In the genomic region with DNA sequence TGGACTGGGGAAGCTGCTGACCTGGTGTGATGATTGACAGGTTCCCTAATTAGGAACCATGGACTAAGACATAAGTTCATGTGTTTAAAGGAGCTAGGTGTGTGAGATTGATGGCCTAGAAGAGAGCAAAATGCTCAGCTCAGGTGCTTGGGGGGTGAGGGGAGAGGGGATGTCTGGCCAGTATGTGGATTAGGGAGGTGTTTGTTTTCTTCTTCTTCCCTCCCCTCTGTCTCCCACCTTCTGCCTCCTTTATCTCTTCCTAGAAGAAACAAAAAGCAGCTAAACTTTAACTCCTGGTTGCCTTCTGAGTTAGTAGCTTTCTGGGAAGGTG, we compare ENCODE assay signal across 9 mouse cellular contexts.
DNase-seq lines count a peak whose midpoint lies in the region; ATAC-seq and TF ChIP-seq lines count a peak whose summit lies in the region.
"Had no signal": no experiment of that assay in that cellular context is flagged by ENCODE, and none has a peak within 500 bp of the region (broad histone marks: within the 10 kb centered on the region; RNA-seq: fewer than 3 reads in every experiment).

No protein-coding gene starts in this region.

- no peak for TF ChIP-seq CTCF in cortical plate, adult 2 months (IDR thresholded peaks at IDR 0.05; ENCODE audit: extremely low read depth, insufficient read depth, low read length)

- H3K27me3 ChIP-seq in heart, embryonic 11.5 days (ENCODE audit: control insufficient read depth, insufficient read depth, low read length) = no peaks in the 10 kb centered on the region
- no peaks in the 10 kb centered on the region for H3K27me3 ChIP-seq in hindbrain, embryonic 15.5 days
- no peaks in the 10 kb centered on the region for H3K27me3 ChIP-seq in midbrain, embryonic 15.5 days (replicated peaks)
- H3K27me3 ChIP-seq: liver, embryonic 13.5 days had no signal

- H3K4me3 ChIP-seq in heart, embryonic 11.5 days (ENCODE audit: low read depth, low read length) = peak overlapping the region; percentile 18; the same call in 1 of the 2 replicates
- H3K4me3 ChIP-seq in cortical plate, adult 2 months (ENCODE audit: insufficient read depth, low read length) = no peak overlapping the region
- peak overlapping the region; percentile 14 for H3K4me3 ChIP-seq in hindbrain, embryonic 15.5 days
- H3K4me3 ChIP-seq in midbrain, embryonic 15.5 days = 0 out of 2 replicates have a peak overlapping the region, but pooled peaks have one; percentile 14
- H3K4me3 ChIP-seq: liver, embryonic 13.5 days had no signal

- TF ChIP-seq POLR2A in cortical plate, adult 2 months (IDR thresholded peaks at IDR 0.05; ENCODE audit: extremely low read depth, insufficient read depth, low read length) = no peak

- DNase-seq in heart, adult 18-20 months = no peak
- DNase-seq in left cerebral cortex, adult 9 months (ENCODE audit: low spot score in 2 of 2) = no peak
- no peak for DNase-seq in adrenal gland, postnatal 14 days
- DNase-seq: liver, embryonic 13.5 days had no signal

- H3K4me2 ChIP-seq in heart, embryonic 11.5 days = peak overlapping the region; percentile 61
- H3K4me2 ChIP-seq in hindbrain, embryonic 15.5 days = peak overlapping the region; percentile 47
- peak overlapping the region; percentile 44 for H3K4me2 ChIP-seq in midbrain, embryonic 15.5 days
- H3K4me2 ChIP-seq: liver, embryonic 13.5 days had no signal

- 0 out of 2 replicates have a peak overlapping the region, but pooled peaks have one; percentile 22 for H3K27ac ChIP-seq in heart, embryonic 11.5 days (ENCODE audit: low read depth, low read length)
- peak overlapping the region; percentile 79; the same call in 1 of the 2 replicates for H3K27ac ChIP-seq in cortical plate, adult 2 months (ENCODE audit: insufficient read depth, low read length)
- H3K27ac ChIP-seq in hindbrain, embryonic 15.5 days (replicated peaks) = peak overlapping the region; percentile 79
- peak overlapping the region; percentile 66 for H3K27ac ChIP-seq in midbrain, embryonic 15.5 days
- H3K27ac ChIP-seq: liver, embryonic 13.5 days had no signal

- H3K36me3 ChIP-seq in heart, embryonic 11.5 days (ENCODE audit: control insufficient read depth, insufficient read depth, low read length) = no peaks in the 10 kb centered on the region
- no peaks in the 10 kb centered on the region for H3K36me3 ChIP-seq in hindbrain, embryonic 15.5 days
- no peaks in the 10 kb centered on the region for H3K36me3 ChIP-seq in midbrain, embryonic 15.5 days (replicated peaks)
- H3K36me3 ChIP-seq: liver, embryonic 13.5 days had no signal

- H3K9me3 ChIP-seq in heart, embryonic 11.5 days (replicated peaks; ENCODE audit: control insufficient read depth, low read length) = no peaks in the 10 kb centered on the region
- H3K9me3 ChIP-seq in hindbrain, embryonic 15.5 days = no peaks in the 10 kb centered on the region
- no peaks in the 10 kb centered on the region for H3K9me3 ChIP-seq in midbrain, embryonic 15.5 days
- H3K9me3 ChIP-seq: liver, embryonic 13.5 days had no signal

- peaks cover 20% of the 10 kb centered on the region for H3K4me1 ChIP-seq in heart, embryonic 11.5 days (ENCODE audit: control insufficient read depth, insufficient read depth, low read length)
- H3K4me1 ChIP-seq in cortical plate, adult 2 months (ENCODE audit: control insufficient read depth, insufficient read depth, low read length) = peaks cover 16% of the 10 kb centered on the region
- H3K4me1 ChIP-seq in hindbrain, embryonic 15.5 days (replicated peaks) = peaks cover 46% of the 10 kb centered on the region
- peaks cover 47% of the 10 kb centered on the region for H3K4me1 ChIP-seq in midbrain, embryonic 15.5 days

- no peak for ATAC-seq in heart, embryonic 11.5 days (replicated peaks; ENCODE audit: insufficient number of reproducible peaks, low FRiP score, low TSS enrichment)
- ATAC-seq in hindbrain, embryonic 15.5 days (ENCODE audit: low FRiP score, low read depth) = peak; percentile 42
- no peak; the same call in 1 of the 2 replicates for ATAC-seq in midbrain, embryonic 15.5 days (replicated peaks)
- no peak for ATAC-seq in megakaryocyte progenitor cell, adult 5-6 weeks (replicated peaks; ENCODE audit: poor library complexity)

- H3K9ac ChIP-seq in heart, embryonic 11.5 days (ENCODE audit: low read depth, low read length) = peak overlapping the region; percentile 43
- H3K9ac ChIP-seq in hindbrain, embryonic 15.5 days = peak overlapping the region; percentile 20; the same call in 1 of the 2 replicates
- 0 out of 2 replicates have a peak overlapping the region, but pooled peaks have one; percentile 2 for H3K9ac ChIP-seq in midbrain, embryonic 15.5 days
- H3K9ac ChIP-seq: liver, embryonic 13.5 days had no signal

Comparison
In these comparisons a context has a peak if more than half of its experiments do, and no peak if none do; other contexts are left out.
1. H3K27ac ChIP-seq: peak in every context shown above with its lines; median percentile 79 in cortical plate, adult 2 months; 79 in hindbrain, embryonic 15.5 days; 66 in midbrain, embryonic 15.5 days; 22 in heart, embryonic 11.5 days.